Mouse (Mus musculus) G1E (cell line): ENCODE measurements around the gene Wnt9a.

Experiments used
- CTCF ChIP-seq: IDR thresholded peaks from 2 replicates; pipeline ENCODE4 v1.5.1; 2012; ENCODE audit warnings: low read depth, low read length, inconsistent platforms, mixed read lengths
- GATA1 ChIP-seq: IDR thresholded peaks from 2 replicates; pipeline ENCODE4 v1.6.1; 2012; ENCODE audit warnings: borderline replicate concordance, low read length, inconsistent platforms, mixed read lengths

- TF ChIP-seq GATA1 (no peak), CTCF (no peak)
These were observed 57.3 kb downstream of the Wnt9a start for GRCm38 (mm10) chr11:59364007-59364406.
